Mouse (Mus musculus) hindbrain, postnatal 0 days (tissue): Measurements from ENCODE around the gene Foxp1. TPM values are rescaled to one million over a fixed set of nuclear protein-coding genes. Genes with fewer than 3 reads are reported as not detected.

Source experiments
- ATAC-seq: fragments of 200-750 bp; cut with Nextera tagmentation; 2 replicates; pipeline ENCODE4 v1.8.0; 2017; ENCODE audit warnings: mild to moderate bottlenecking, moderate TSS enrichment, moderate library complexity
- DNase-seq: peaks from one replicate; pipeline ENCODE4 v3.0.0-alpha.2; 2015; ENCODE audit warnings: low spot score
- H3K27ac ChIP-seq: fragments of 300-500 bp; sonication (generic); 2 replicates; pipeline ENCODE4 v1.5.1; 2014; ENCODE audit warnings: mild to moderate bottlenecking
- H3K27me3 ChIP-seq: fragments of 300-500 bp; sonication (generic); 2 replicates; pipeline ENCODE4 v1.6.1; 2014; ENCODE audit warnings: low read length, mixed read lengths; ENCODE audit not compliant: insufficient read depth
- H3K36me3 ChIP-seq: fragments of 300-500 bp; sonication (generic); 2 replicates; pipeline ENCODE4 v1.6.1; 2014; ENCODE audit warnings: low read length, mixed read lengths; ENCODE audit not compliant: insufficient read depth
- H3K4me1 ChIP-seq: fragments of 300-500 bp; sonication (generic); 2 replicates; pipeline ENCODE4 v1.6.1; 2014; ENCODE audit warnings: antibody characterized with exemption, low read length, mixed read lengths; ENCODE audit not compliant: insufficient read depth
- H3K4me2 ChIP-seq: fragments of 300-500 bp; sonication (generic); 2 replicates; pipeline ENCODE4 v1.6.1; 2014; ENCODE audit warnings: low read depth, mild to moderate bottlenecking, low read length, moderate library complexity, mixed read lengths
- H3K4me3 ChIP-seq: fragments of 300-500 bp; sonication (generic); 2 replicates; pipeline ENCODE4 v1.5.1; 2014; ENCODE audit warnings: low read length
- H3K9ac ChIP-seq: fragments of 300-500 bp; sonication (generic); replicated peaks from 2 replicates; pipeline ENCODE4 v1.6.1; 2014; ENCODE audit warnings: mild to moderate bottlenecking, low read length, moderate library complexity, mixed read lengths
- H3K9me3 ChIP-seq: fragments of 300-500 bp; sonication (generic); 2 replicates; pipeline ENCODE4 v1.6.1; 2016; ENCODE audit warnings: low read length, mixed read lengths
- CTCF ChIP-seq: IDR thresholded peaks from 2 replicates; pipeline ENCODE4 v1.5.1; 2016; ENCODE audit warnings: antibody characterized with exemption, control low read depth, low read depth
- WGBS: fragments of 180-500 bp; shearing (Covaris S2); extraction: QIAGEN DNeasy Blood & Tissue Kit; methylation state at CpG from one replicate; pipeline ENCODE4 v1.1.7; 2014; 5-methylcytosine and 5-hydroxymethylcytosine counted together
- polyA plus RNA-seq: library from polyadenylated mRNA; unstranded; fragments of >200 nt; fragmentation: Nextera tagmentation; extraction: Ambion mirVana; gene quantifications from 2 replicates; pipeline ENCODE4 v1.2.1, GENCODE M21; 2015
- total RNA-seq: library from RNA; depleted of rRNA; stranded (reverse); fragments of >200 nt; gene quantifications from 2 replicates; pipeline ENCODE4 v1.2.3, GENCODE M21; 2014

Foxp1 gene
- total and polyA plus RNA-seq, 2 experiments from 2014 or later: 53.6 to 54.8 TPM

DNA sequence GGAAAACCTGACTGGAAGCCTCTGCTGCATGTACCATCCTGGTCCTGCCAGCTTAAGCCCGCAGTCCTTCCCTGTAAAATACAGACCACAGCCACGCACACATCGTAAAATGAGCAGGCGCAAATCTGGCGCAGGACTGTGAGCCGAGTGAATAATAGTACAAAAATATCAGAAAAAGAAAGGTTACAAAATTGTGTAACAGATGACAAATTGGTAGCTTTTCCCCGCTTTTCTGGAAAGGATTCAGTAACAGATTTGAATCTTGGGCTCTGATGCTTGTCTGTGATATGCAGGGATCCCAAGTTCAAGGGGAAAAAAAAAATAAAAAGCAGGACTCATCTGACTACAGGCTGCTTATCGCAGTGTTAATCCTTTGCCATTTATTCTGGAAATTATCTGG lies 145.8 kb downstream of the Foxp1 start:
- Histone ChIP-seq H3K9ac (no peak overlapping the region), H3K36me3 (no peaks in the 10 kb centered on the region), H3K4me1 (peaks cover 14% of the 10 kb centered on the region), H3K27me3 (no peaks in the 10 kb centered on the region), H3K4me2 (no peak overlapping the region), H3K27ac (no peak overlapping the region), H3K9me3 (no peaks in the 10 kb centered on the region), H3K4me3 (no peak overlapping the region)
- 79% methylated on average over 8 of the region's 8 CpGs for WGBS
- no peak for TF ChIP-seq CTCF
- no peak for DNase-seq
- no peak for ATAC-seq

DNA sequence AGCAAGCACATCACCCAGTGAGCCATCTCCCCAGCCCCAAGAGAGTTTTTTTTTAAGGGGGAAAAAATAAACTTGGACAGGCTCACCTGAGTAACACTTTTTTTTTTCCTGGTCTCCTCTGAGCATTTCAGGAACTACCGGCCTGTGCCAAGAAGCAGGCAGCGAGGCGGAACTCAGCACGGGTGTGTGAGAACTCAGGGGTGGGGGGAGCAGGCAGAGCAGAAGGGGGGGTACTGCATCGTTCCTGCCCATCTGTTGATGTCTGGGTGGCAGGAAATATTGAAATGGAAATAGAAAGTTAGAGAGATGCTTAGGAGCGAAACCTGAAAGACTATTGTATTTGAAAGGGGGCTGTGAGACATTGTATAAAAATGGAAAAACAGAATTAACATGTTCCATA lies 146.7 kb downstream of the Foxp1 start:
- no peak overlapping the region for H3K27ac ChIP-seq
- TF ChIP-seq CTCF: no peak
- peaks cover 14% of the 10 kb centered on the region for H3K4me1 ChIP-seq
- ATAC-seq: no peak
- no peak overlapping the region for H3K4me3 ChIP-seq
- no peak overlapping the region for H3K4me2 ChIP-seq
- no peaks in the 10 kb centered on the region for H3K27me3 ChIP-seq
- WGBS: 41% methylated on average over 6 of the region's 6 CpGs
- H3K9ac ChIP-seq: no peak overlapping the region
- no peaks in the 10 kb centered on the region for H3K36me3 ChIP-seq
- DNase-seq: no peak
- H3K9me3 ChIP-seq: no peaks in the 10 kb centered on the region

DNA sequence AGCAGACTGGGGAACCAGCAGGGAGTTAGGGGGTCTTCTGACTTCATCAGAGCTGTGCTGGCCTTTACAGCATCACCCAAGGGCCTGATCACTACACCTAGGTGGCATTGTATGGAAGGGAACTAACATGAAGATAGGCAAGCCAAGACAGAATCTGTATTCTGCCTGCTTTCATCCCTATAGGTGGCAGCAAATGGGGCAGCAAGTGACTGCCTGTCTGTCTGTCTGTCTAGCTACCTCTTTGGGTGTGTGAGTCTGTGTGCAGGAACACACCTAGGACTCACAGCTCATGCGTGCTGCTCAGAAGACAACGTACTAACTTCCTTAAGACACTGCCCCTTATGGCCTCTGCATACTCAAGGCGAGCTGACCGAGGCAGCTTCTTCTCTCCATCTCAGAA lies 147.1 kb downstream of the Foxp1 start:
- H3K9ac ChIP-seq: no peak overlapping the region
- no peaks in the 10 kb centered on the region for H3K36me3 ChIP-seq
- H3K27me3 ChIP-seq: no peaks in the 10 kb centered on the region
- DNase-seq (no peak), ATAC-seq (no peak)
- no peak overlapping the region for H3K4me3 ChIP-seq
- 70% methylated on average over 4 of the region's 4 CpGs for WGBS
- no peak overlapping the region for H3K27ac ChIP-seq
- TF ChIP-seq CTCF: peak; percentile 2; the same call in 1 of the 2 replicates
- no peak overlapping the region for H3K4me2 ChIP-seq
- peaks cover 14% of the 10 kb centered on the region for H3K4me1 ChIP-seq
- no peaks in the 10 kb centered on the region for H3K9me3 ChIP-seq

DNA sequence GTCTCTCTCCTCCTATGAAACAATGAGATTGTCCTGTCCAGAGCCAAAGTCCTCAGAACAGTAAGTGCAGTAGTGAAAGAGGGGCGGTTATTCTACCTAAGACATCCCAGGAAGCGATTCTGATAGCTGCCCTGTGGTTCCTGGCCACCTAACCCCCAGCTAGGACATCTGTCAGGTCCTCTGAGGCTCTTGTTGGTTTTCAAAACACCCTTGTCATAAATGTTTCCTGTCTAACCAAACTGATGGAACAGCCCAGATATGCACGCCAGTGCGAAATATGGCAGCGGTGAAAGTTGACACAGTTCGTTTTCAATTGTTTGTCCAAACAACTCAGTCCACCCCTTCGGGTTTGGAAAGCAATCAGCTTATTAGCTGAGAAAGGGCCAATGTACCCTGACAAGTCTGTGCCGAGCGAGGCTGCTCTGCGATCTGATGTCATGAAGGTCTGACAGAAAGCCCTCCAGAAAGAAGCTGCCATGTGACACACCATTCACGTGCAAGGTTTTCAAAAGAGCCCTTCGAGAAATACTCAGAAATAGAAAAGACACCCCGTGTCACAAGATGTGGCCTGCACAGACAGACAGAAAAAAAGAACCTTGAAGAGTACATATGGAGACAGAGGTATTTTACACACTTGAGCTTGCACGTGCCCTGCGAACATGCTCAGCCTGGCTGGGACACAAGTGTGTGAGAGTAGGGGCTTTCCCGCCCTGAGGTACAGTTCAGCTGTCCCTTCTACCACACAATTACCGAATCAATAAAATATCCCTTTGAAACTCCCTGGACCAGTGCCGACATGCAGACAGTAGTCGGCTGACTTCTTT lies 147.9 kb downstream of the Foxp1 start:
- TF ChIP-seq CTCF: no peak
- ATAC-seq (no peak), DNase-seq (no peak)
- no peak overlapping the region for H3K4me3 ChIP-seq
- H3K36me3 ChIP-seq: no peaks in the 10 kb centered on the region
- 57% methylated on average over 19 of the region's 19 CpGs for WGBS
- no peaks in the 10 kb centered on the region for H3K27me3 ChIP-seq
- no peak overlapping the region for H3K27ac ChIP-seq
- no peak overlapping the region for H3K4me2 ChIP-seq
- H3K9ac ChIP-seq: no peak overlapping the region
- peaks cover 14% of the 10 kb centered on the region for H3K4me1 ChIP-seq
- H3K9me3 ChIP-seq: no peaks in the 10 kb centered on the region

DNA sequence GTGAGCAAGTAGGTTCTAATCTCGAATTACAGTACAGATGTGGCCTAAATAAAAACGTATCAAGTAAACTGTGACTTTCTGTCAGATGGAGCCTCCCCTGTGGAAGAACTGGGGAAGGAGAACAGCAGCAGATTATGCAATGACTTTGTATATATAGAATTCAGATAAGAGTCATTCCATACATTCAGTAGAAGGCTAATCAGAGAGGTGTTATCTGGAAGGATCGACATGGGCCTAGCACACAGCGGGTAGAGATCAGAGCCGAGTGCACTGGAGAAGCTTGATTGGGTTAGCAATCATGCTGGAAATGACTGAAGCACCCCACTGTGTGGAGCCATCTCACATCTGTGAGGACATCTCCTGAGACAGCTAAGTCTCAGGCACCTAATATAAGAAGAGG lies 150.1 kb downstream of the Foxp1 start:
- H3K9ac ChIP-seq: no peak overlapping the region
- no peak for TF ChIP-seq CTCF
- H3K27ac ChIP-seq: no peak overlapping the region
- 85% methylated on average over 5 of the region's 5 CpGs for WGBS
- H3K4me2 ChIP-seq: no peak overlapping the region
- H3K4me3 ChIP-seq: no peak overlapping the region
- DNase-seq: no peak
- no peaks in the 10 kb centered on the region for H3K27me3 ChIP-seq
- H3K4me1 ChIP-seq: peaks cover 11% of the 10 kb centered on the region
- no peaks in the 10 kb centered on the region for H3K9me3 ChIP-seq
- no peak for ATAC-seq
- no peaks in the 10 kb centered on the region for H3K36me3 ChIP-seq

DNA sequence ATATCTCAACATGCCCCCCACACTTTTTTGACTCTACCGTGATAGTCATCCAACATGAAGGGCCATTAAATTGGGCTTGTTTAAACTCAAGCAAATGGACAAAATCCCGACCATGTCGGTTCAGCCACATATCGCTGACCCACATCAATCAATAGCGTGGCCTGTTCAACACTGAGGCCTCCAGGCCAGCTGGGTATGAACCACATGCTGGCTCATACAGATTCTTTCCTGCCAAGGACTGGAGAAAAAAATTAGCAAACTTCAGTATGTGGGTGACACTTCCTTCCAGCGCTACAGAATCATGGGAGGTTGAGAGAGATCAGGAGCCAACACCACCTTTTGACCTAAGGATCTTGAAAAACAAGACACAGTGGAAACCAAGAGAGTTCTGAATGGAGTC lies 150.5 kb downstream of the Foxp1 start:
- no peak overlapping the region for H3K27ac ChIP-seq
- no peak overlapping the region for H3K4me2 ChIP-seq
- no peak for DNase-seq
- ATAC-seq: no peak
- no peak overlapping the region for H3K9ac ChIP-seq
- WGBS: 84% methylated on average over 6 of the region's 6 CpGs
- no peaks in the 10 kb centered on the region for H3K9me3 ChIP-seq
- peaks cover 7% of the 10 kb centered on the region; the same call in 1 of the 2 replicates for H3K4me1 ChIP-seq
- H3K4me3 ChIP-seq: no peak overlapping the region
- no peak for TF ChIP-seq CTCF
- no peaks in the 10 kb centered on the region for H3K27me3 ChIP-seq
- no peaks in the 10 kb centered on the region for H3K36me3 ChIP-seq

DNA sequence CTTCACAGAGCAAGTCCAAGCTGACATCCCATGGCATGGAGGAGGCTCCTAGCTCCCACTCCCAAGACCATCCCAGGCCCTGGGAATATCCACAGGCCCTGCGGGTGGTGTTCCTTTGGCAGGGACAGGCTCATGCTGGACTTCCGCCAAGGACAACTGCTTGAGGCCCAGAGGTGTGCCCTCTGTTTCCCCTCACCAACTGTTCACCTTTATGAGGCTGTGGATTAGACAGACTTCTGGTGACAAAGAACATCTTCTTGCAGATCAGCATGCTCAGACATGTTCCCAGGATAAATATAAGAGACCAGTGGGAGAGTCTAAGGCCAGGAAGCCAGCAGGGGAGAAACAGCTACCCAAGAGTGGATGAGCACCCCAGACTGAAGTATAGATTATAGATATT lies 152.6 kb downstream of the Foxp1 start:
- Histone ChIP-seq H3K36me3 (no peaks in the 10 kb centered on the region), H3K27me3 (no peaks in the 10 kb centered on the region), H3K27ac (no peak overlapping the region), H3K4me1 (no peaks in the 10 kb centered on the region), H3K9ac (no peak overlapping the region), H3K4me3 (no peak overlapping the region), H3K9me3 (no peaks in the 10 kb centered on the region), H3K4me2 (no peak overlapping the region)
- DNase-seq (no peak), ATAC-seq (no peak)
- 77% methylated on average over 2 of the region's 2 CpGs for WGBS
- TF ChIP-seq CTCF: no peak
